Mouse (Mus musculus) kidney, adult 11 months (tissue): ENCODE results near the gene Myo9a.
"Not testable (repeated sequence)": the region's sequence is repeated elsewhere in the genome, so short reads cannot be mapped to it uniquely, and the experiment has no call there.

ENCODE experiments used
- DNase-seq: peaks from one replicate; pipeline ENCODE4 v3.0.0; 2022

The Myo9a gene

GRCm38 (mm10) chr9:59751966-59752365 lies 1.3 kb downstream of the Myo9a start:
- no peak for DNase-seq

- no peak for DNase-seq
Observed at GRCm38 (mm10) chr9:59755199-59755598, 4.5 kb downstream of the Myo9a start.

- not testable (repeated sequence) for DNase-seq
Observed at GRCm38 (mm10) chr9:59757016-59757415, 6.3 kb downstream of the Myo9a start.

GRCm38 (mm10) chr9:59760515-59760914 lies 9.8 kb downstream of the Myo9a start:
- no peak for DNase-seq

- DNase-seq = not testable (repeated sequence)
Observed at GRCm38 (mm10) chr9:59766966-59767461, 16.3 kb downstream of the Myo9a start.

- DNase-seq = not testable (repeated sequence)
Observed at GRCm38 (mm10) chr9:59806046-59806774, 55.5 kb downstream of the Myo9a start.

GRCm38 (mm10) chr9:59884551-59884950 lies 133.9 kb downstream of the Myo9a start:
- no peak for DNase-seq

GRCm38 (mm10) chr9:59903382-59903781 lies 152.7 kb downstream of the Myo9a start:
- no peak for DNase-seq

GRCm38 (mm10) chr9:59914761-59915160 lies 164.1 kb downstream of the Myo9a start:
- no peak for DNase-seq

GRCm38 (mm10) chr9:59930248-59930647 lies 179.6 kb downstream of the Myo9a start:
- no peak for DNase-seq

GRCm38 (mm10) chr9:59935866-59936265 lies 185.2 kb downstream of the Myo9a start:
- DNase-seq = not testable (repeated sequence)

- no peak for DNase-seq
Observed at GRCm38 (mm10) chr9:59938529-59938928, 187.8 kb downstream of the Myo9a start.

GRCm38 (mm10) chr9:59939691-59940090 lies 189.0 kb downstream of the Myo9a start:
- DNase-seq = no peak

GRCm38 (mm10) chr9:59940913-59941884 lies 190.5 kb downstream of the Myo9a start:
- no peak for DNase-seq

- no peak for DNase-seq
Observed at GRCm38 (mm10) chr9:59941885-59942350, 191.2 kb downstream of the Myo9a start.

GRCm38 (mm10) chr9:59942501-59943085 lies 191.9 kb downstream of the Myo9a start:
- no peak for DNase-seq

- no peak for DNase-seq
Observed at GRCm38 (mm10) chr9:59943826-59944225, 193.1 kb downstream of the Myo9a start.

GRCm38 (mm10) chr9:59945241-59945640 lies 194.5 kb downstream of the Myo9a start:
- DNase-seq = no peak

- DNase-seq = no peak
Observed at GRCm38 (mm10) chr9:59947271-59947670, 196.6 kb downstream of the Myo9a start.

- DNase-seq = no peak
Observed at GRCm38 (mm10) chr9:59948226-59948625, 197.5 kb downstream of the Myo9a start.

GRCm38 (mm10) chr9:59948691-59949250 lies 198.1 kb downstream of the Myo9a start:
- DNase-seq = no peak

GRCm38 (mm10) chr9:59949511-59949910 lies 198.8 kb downstream of the Myo9a start:
- no peak for DNase-seq

- DNase-seq = no peak
Observed at GRCm38 (mm10) chr9:59949981-59950380, 199.3 kb downstream of the Myo9a start.
